Mouse (Mus musculus): Measurements from ENCODE around the gene Ndufa4. TPM values are rescaled to one million over a fixed set of nuclear protein-coding genes. Genes with fewer than 3 reads are reported as not detected.
A peak's percentile ranks its signal among the peaks of the same experiment; 100 is the strongest.
"Not testable (repeated sequence)": the region's sequence is repeated elsewhere in the genome, so short reads cannot be mapped to it uniquely, and the experiment has no call there.

The Ndufa4 gene
- polyA plus RNA-seq, 1 experiment from 2014 or later = 918 TPM

DNA sequence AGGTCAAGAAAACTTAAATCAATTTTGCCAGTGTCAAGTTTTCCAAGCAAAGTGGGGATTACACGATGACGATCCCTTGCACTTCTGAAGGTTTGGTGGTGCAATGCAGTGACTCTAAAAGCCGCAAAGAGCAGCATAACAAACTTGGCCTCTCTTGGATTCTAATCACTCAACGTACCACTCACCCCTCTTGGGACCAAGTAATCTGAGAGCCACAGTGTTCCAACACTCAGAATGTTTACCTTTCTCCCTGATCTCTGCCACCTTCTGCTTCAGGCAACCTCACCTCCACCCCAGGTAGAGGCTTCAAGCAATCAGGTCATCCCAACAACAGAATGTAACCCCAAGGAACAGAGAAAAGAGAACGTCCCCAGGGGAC lies 418 bp downstream of the Ndufa4 start:
- 0% methylated on average over 5 of the region's 5 CpGs for whole genome bisulfite sequencing
- Histone ChIP-seq H3K4me1 (replicated peaks; ENCODE audit: control insufficient read depth, insufficient read depth, low read length) (peaks cover 14% of the 10 kb centered on the region), H3K27ac (ENCODE audit: low read length) (peak overlapping the region; percentile 89), H3K9me3 (ENCODE audit: control insufficient read depth, low read length) (no peaks in the 10 kb centered on the region), H3K27me3 (ENCODE audit: control insufficient read depth, insufficient read depth, low read depth, low read length) (no peaks in the 10 kb centered on the region), H3K36me3 (ENCODE audit: control insufficient read depth, insufficient read depth, low read length) (peaks cover 9% of the 10 kb centered on the region), H3K4me3 (ENCODE audit: low read length) (peak overlapping the region; percentile 94), H3K9ac (ENCODE audit: low read length) (peak overlapping the region; percentile 91), H3K4me2 (ENCODE audit: low read depth, low read length) (peak overlapping the region; percentile 80)
- peak; percentile 30 for ATAC-seq (ENCODE audit: low read depth)

GRCm38 (mm10) chr6:11900809-11901310 lies 6.4 kb downstream of the Ndufa4 start:
- ATAC-seq (ENCODE audit: low read depth) = no peak
- H3K9me3 ChIP-seq (ENCODE audit: control insufficient read depth, low read length) = no peaks in the 10 kb centered on the region
- no peak overlapping the region for H3K4me2 ChIP-seq (ENCODE audit: low read depth, low read length)
- no peaks in the 10 kb centered on the region for H3K27me3 ChIP-seq (ENCODE audit: control insufficient read depth, insufficient read depth, low read depth, low read length)
- H3K4me1 ChIP-seq (replicated peaks; ENCODE audit: control insufficient read depth, insufficient read depth, low read length) = peaks cover 2% of the 10 kb centered on the region
- H3K27ac ChIP-seq (ENCODE audit: low read length) = no peak overlapping the region
- H3K36me3 ChIP-seq (ENCODE audit: control insufficient read depth, insufficient read depth, low read length) = peaks cover 26% of the 10 kb centered on the region
- 88% methylated on average over 4 of the region's 4 CpGs for WGBS
- H3K9ac ChIP-seq (ENCODE audit: low read length) = no peak overlapping the region
- H3K4me3 ChIP-seq (ENCODE audit: low read length) = no peak overlapping the region

DNA sequence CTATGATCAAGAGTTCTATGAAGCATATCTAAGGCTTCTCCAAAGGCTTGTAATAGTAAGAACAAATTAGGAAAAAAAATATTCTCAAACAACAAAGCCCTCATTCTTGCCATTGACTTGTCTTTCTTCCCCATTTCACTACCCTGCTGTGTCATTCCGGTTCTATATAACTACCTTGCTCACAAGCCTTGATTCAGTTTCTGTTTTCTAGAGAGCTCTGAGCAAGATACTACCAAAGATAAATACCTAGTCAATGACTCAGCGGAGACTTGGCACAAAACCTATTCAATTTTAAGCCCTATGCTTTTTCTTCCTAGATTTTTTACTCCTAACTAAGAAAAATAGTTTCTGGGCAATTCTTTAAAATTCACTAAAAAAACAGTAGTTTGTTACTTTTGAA lies 31.9 kb downstream of the Ndufa4 start:
- H3K36me3 ChIP-seq (ENCODE audit: control insufficient read depth, insufficient read depth, low read length); H3K4me2 ChIP-seq (ENCODE audit: low read depth, low read length); H3K9ac ChIP-seq (ENCODE audit: low read length); ATAC-seq (ENCODE audit: low read depth); H3K9me3 ChIP-seq (ENCODE audit: control insufficient read depth, low read length); H3K4me3 ChIP-seq (ENCODE audit: low read length); H3K4me1 ChIP-seq (replicated peaks; ENCODE audit: control insufficient read depth, insufficient read depth, low read length); H3K27ac ChIP-seq (ENCODE audit: low read length); H3K27me3 ChIP-seq (ENCODE audit: control insufficient read depth, insufficient read depth, low read depth, low read length): not testable (repeated sequence)
- no CpG with 5 or more reads among the region's 2 CpGs for WGBS

Other genes starting within 250 kb of the Ndufa4 start
- 53.5 TPM in 2 replicates for gene Phf14, start 312 bp upstream of the Ndufa4 start, polyA plus RNA-seq (2015; fragmentation: Nextera tagmentation; extraction: Ambion mirVana)

Data from lung, embryonic 16.5 days (tissue).